Mouse (Mus musculus): ENCODE measurements at regions not wholly inside any gene's neighbourhood (a gene's known extent, or its start where the extent isn't known, plus 50 kb on each side); places are given as distances from the start of the nearest gene placed in this dataset.

DNA sequence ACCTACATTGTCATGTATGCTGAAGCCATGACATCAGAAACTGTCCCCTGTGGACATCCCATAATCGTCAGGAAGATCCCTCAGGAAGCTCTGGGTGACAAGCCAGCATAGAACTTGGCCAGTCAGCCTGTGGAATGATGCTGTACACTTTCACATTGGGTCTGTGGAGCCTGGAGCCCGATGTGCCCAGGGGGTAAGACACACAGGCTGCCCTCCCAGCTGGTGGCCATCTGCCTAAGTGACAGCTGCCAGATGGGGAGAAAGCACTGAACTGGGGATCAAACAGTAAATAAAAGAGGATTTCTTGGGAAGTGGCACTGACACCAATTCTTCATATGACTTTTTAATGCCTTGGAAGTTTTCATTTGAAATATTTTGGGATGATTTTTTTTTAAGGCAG lies 486.8 kb downstream of the Efnb2 start:
- no peak for DNase-seq

GRCm38 (mm10) chr8:8168674-8169073 lies 492.4 kb downstream of the Efnb2 start:
- DNase-seq = no peak

DNA sequence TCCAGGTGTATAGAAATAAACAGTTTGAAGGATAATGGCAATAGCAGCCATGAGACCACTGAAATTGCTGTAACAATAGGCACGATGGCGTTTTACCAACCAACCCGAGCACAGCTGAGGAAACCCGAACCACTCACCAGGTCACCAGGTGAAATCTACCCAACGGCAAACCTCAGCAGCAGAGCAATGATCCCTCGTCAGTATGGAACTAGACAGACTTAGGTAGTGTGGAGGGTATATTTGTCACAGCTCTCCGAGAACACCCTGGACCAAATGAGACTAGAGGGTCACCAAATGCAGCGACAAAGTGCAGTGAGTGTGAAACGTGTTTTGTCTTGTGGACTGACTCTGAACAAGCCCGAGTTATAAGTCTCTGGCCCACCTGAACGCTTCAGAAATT lies 492.8 kb downstream of the Efnb2 start:
- no peak for DNase-seq

DNA sequence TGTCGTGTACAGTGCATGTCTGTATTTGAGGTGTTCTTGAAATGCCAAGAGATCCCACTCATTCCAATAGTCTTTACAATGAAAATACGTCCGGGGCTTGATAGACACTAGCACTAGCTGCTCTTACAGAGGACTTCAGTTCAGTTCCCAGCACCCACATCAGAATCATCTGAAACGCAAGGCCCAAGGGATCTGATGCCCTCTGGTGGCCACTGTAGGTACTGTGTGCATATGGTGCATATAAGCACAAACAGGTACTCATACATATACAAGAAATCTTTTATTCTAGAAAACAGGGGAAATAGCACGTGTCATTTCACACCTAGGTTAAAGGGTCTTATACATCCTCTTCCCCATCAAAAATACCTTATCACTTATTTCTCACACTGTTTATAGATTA lies 513.5 kb downstream of the Efnb2 start:
- DNase-seq = no peak

DNA sequence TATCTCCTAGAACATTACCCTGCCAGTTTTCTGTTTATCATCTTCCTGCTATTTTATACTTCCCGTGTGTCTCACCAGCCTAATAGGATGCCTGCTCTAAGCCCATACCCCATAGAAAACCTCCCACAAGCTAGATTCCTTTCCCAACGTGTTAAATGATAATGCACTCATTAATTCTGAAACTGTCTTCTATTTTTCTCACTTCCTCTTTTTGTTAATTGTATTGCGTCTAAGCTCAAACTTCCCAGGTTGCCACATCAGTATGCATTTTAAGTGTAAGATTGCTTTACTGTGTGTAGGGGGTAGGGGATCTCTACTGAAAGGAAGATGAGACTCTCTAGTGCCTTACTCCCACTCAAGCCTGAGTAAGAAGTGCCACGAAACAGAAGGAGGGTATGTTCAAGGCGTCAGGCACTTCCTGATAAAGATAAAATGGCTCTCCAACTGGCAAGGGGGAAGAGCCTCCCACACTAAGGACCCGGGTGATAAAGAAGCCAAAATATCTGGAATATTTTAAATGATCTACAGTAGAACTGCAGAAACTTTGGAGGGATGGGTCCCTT lies 518.0 kb downstream of the Efnb2 start:
- no peak for DNase-seq

- DNase-seq = no peak
These were observed 518.6 kb downstream of the Efnb2 start for GRCm38 (mm10) chr8:8142461-8142860.

GRCm38 (mm10) chr8:8139720-8140119 lies 521.3 kb downstream of the Efnb2 start:
- DNase-seq = no peak

GRCm38 (mm10) chr8:8133001-8133785 lies 527.8 kb downstream of the Efnb2 start:
- no peak for DNase-seq

DNA sequence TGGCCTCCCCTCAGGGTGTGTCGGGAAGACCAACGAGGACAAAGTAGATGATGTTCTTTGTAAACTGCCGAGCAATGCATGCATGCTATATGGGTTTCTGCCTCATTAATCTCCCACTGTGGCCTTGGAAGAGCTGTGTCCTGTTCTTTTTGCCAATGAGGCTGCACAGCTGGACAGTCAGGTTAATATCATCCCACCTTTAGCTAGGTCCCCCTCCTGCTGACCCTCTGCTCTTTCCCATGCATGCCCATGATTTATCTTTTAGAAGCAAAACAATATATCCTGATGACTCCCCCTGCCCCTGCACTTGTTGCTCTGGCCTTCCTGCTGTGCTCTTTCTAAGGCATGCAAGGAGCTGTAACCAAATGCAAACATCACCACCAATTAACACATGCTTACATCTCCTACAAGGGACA lies 529.1 kb downstream of the Efnb2 start:
- no peak for DNase-seq

DNA sequence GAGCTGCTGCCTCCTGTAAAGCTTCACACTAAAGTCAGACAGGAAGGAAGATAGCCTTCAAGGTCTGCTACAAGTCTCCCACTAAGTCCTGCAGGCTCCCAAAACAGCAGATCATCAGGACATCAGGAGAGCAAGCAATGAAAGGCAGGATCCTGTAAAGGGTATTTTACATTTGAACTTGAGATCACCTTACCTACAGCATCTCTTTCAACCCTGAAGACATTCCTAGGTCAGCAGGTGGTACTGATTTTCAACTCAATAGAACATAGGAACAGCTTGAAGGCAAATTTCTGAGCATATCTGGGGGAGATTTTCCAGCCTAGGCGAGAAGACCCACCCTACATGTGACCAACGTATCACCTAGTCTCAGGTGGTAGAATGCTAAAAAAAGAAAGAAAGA lies 530.2 kb downstream of the Efnb2 start:
- no peak for DNase-seq

DNA sequence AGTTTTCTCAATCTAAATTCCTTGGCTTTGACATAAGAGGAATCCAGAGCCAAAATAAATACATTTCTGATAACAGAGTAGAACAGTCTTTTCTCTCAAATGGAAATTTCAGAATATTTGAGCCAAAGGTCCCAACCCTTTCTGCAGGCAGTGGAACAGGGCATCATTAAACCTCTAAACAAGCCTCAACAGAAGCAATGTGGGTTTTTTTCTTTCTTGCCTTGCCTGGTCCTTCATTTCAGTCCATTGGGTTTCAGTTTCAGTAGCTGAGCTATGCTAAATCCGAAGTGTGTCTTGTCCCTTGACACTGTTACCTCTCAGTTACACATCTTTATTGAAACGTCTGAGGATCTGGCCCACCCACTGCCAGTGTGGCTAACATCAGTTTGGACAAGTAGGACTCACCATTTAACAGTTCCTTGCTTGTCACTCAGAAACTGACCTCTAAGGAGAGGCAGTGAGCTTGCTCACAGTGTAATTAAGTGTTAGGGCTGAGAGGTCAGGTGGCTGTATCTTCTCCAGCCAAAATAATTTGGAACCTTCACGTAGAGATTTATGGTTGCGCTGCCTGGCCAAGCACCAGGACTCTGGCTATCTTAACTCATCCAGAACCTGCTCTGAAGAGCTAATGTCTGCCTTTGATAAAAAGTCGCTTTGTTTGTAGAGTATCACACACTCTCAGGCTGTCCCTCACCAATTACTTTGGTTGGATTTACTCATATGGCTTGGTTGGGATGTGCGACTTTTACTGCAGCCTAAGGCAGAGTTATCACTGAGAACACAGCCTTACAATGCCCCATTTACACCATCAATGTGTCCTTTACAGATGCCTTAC lies 545.2 kb downstream of the Efnb2 start:
- no peak for DNase-seq

DNA sequence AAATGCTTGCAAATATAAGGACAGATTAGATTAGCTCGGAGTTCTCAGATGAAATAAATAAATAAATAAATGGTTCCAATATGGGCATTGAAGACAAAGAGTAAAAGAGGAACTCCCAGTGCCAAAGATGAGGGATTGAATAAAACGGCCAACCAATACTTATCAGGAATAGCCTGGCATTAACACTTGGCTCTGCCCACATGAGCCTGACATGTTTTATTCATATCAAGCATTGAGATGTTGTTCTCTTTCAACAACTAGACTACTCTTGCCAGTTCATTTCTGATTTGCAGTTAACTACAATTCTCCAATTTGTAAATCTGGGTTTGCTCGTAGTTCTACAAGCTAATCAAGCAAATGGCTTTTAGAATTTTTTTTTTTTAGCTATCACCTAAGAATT lies 546.4 kb downstream of the Efnb2 start:
- no peak for DNase-seq

- no peak for DNase-seq
These were observed 551.2 kb downstream of the Efnb2 start for GRCm38 (mm10) chr8:8109785-8110350.

DNA sequence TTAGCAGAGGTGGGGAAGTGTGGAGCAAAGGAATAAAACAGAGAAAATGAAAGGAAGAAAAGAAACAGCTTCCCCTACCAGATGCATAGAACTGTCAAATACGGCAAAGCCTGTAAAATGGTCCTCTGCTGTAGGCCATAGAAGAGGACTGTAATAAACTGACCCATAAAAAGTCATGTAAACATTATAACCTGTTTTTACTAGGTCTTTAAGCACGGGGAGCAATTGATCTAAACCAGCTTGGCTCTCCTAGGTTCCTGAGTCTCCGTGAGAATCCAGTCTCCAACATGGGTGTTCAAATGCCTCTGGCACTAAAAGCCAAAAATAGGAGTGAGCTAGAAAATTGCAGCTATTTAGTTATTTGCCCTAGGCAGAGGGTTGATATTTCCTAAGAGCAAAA lies 557.5 kb downstream of the Efnb2 start:
- DNase-seq = no peak

GRCm38 (mm10) chr8:8102010-8102727 lies 558.9 kb downstream of the Efnb2 start:
- DNase-seq = no peak

- DNase-seq = peak; percentile 1
These were observed 568.5 kb downstream of the Efnb2 start for GRCm38 (mm10) chr8:8092551-8092950.

- no peak for DNase-seq
These were observed 576.4 kb downstream of the Efnb2 start for GRCm38 (mm10) chr8:8084652-8085051.

GRCm38 (mm10) chr8:8064074-8064473 lies 597.0 kb downstream of the Efnb2 start:
- DNase-seq = no peak

GRCm38 (mm10) chr8:8054224-8054916 lies 606.7 kb downstream of the Efnb2 start:
- no peak for DNase-seq

GRCm38 (mm10) chr8:8051186-8051585 lies 609.9 kb downstream of the Efnb2 start:
- no peak for DNase-seq

DNA sequence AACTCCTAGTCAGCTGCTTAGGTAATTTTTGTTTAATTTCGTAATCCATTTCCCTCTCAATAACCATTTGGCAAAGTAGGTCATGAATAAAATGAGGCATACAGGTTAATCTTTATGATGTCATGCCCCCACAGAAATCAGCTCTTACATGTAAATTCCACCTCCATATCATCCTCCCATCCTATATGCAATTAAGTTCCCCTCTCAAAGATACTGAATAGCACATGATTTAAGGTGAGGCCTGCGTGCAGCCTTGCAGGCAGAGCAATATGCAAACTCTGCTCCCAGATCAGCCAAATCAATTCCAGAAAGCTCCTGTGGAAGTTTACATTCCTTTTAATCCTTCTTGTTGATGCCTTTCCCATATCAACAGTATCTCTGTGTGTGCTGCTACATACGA lies 610.3 kb downstream of the Efnb2 start:
- DNase-seq = no peak

GRCm38 (mm10) chr8:8044926-8045325 lies 616.1 kb downstream of the Efnb2 start:
- no peak for DNase-seq

Measured in cerebellum, adult 8-10 months (tissue).